Mouse (Mus musculus) liver, embryonic 13.5 days (tissue): Measurements from ENCODE around the gene Mtus2. TPM values are rescaled to one million over a fixed set of nuclear protein-coding genes. Genes with fewer than 3 reads are reported as not detected.
A peak's percentile ranks its signal among the peaks of the same experiment; 100 is the strongest.

Source experiments
- ATAC-seq: fragments of 200-750 bp; cut with Nextera tagmentation; 2 replicates; pipeline ENCODE4 v1.8.0; 2017; ENCODE audit warnings: low read depth, mild to moderate bottlenecking, moderate number of reproducible peaks, moderate library complexity
- DNase-seq: peaks from one replicate; pipeline ENCODE4 v3.0.0; 2022
- H3K27ac ChIP-seq: fragments of 300-500 bp; sonication (generic); 2 replicates; pipeline ENCODE4 v1.5.1; 2015; ENCODE audit warnings: moderate library complexity, mild to moderate bottlenecking, inconsistent platforms
- H3K27me3 ChIP-seq: fragments of 300-500 bp; sonication (generic); 2 replicates; pipeline ENCODE4 v1.6.1; 2015; ENCODE audit warnings: mild to moderate bottlenecking, inconsistent platforms
- H3K36me3 ChIP-seq: fragments of 300-500 bp; sonication (generic); 2 replicates; pipeline ENCODE4 v1.6.1; 2015; ENCODE audit warnings: mild to moderate bottlenecking, inconsistent platforms
- H3K4me1 ChIP-seq: fragments of 300-500 bp; sonication (generic); replicated peaks from 2 replicates; pipeline ENCODE4 v1.6.1; 2015; ENCODE audit warnings: inconsistent platforms
- H3K4me2 ChIP-seq: fragments of 300-500 bp; sonication (generic); 2 replicates; pipeline ENCODE4 v1.6.1; 2015; ENCODE audit warnings: inconsistent platforms, mild to moderate bottlenecking, moderate library complexity
- H3K4me3 ChIP-seq: fragments of 300-500 bp; sonication (generic); replicated peaks from 2 replicates; pipeline ENCODE4 v1.5.1; 2015; ENCODE audit warnings: mild to moderate bottlenecking, inconsistent platforms
- H3K9ac ChIP-seq: fragments of 300-500 bp; sonication (generic); 2 replicates; pipeline ENCODE4 v1.6.1; 2015; ENCODE audit warnings: mild to moderate bottlenecking, inconsistent platforms
- H3K9me3 ChIP-seq: fragments of 300-500 bp; sonication (generic); replicated peaks from 2 replicates; pipeline ENCODE4 v1.6.1; 2016; ENCODE audit warnings: inconsistent platforms
- WGBS: fragments of 180-500 bp; shearing (Covaris S2); methylation state at CpG from one replicate; pipeline ENCODE4 v1.1.7; 2015; ENCODE audit not compliant: insufficient replicate concordance; 5-methylcytosine and 5-hydroxymethylcytosine counted together
- polyA plus RNA-seq: library from polyadenylated mRNA; unstranded; fragments of >200 nt; fragmentation: Nextera tagmentation; extraction: Ambion mirVana; gene quantifications from 2 replicates; pipeline ENCODE4 v1.2.1, GENCODE M21; 2015

The Mtus2 gene
- polyA plus RNA-seq, 1 experiment from 2014 or later = 0.77 TPM

DNA sequence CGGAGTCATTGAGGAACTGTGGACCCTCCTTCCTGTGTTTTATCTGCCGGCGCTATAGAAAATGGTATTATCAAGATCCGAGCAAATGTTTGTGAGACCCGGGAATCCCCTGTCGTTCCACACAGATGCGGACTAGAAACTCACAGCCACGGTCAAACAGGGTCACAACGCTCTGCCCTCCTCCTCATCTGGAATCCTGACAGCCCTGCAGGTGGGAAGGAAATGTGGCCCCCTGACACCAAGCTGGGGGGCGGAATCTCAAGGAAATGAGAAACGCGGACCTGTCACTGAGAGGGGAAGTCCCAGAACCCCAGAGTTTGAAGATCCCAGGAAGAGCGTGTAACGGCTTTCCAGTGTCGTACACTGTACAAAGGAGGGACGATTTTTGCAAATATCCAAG is 396.3 kb downstream of the Mtus2 start:
- ATAC-seq (no peak), DNase-seq (no peak)
- H3K27me3 ChIP-seq = no peaks in the 10 kb centered on the region
- no peak overlapping the region for H3K4me2 ChIP-seq
- H3K4me3 ChIP-seq = no peak overlapping the region
- H3K4me1 ChIP-seq = no peaks in the 10 kb centered on the region
- H3K27ac ChIP-seq = no peak overlapping the region
- no peak overlapping the region for H3K9ac ChIP-seq
- no peaks in the 10 kb centered on the region for H3K9me3 ChIP-seq
- 82% methylated on average over 16 of the region's 16 CpGs for WGBS
- peaks cover 81% of the 10 kb centered on the region for H3K36me3 ChIP-seq

DNA sequence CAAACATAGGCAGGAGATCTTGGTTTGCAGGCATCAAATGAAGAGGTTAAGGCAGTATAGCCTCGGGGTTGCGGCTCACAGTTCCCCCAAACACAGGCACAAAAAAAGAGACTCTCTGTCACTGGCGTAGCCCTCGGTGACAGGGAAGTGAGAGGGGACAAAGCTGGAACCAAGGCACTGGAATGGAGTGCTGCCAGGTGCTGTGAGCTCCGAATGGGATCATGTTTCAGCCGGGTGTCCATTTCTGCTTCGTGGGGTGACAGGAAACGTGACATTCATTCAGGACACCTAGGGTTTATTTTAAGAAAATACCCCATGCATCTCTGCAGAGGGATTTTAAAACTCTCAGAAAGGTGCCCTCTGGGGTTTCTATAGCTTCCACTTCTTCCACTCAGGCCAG is 397.4 kb downstream of the Mtus2 start:
- H3K36me3 ChIP-seq = peaks cover 82% of the 10 kb centered on the region
- H3K9me3 ChIP-seq = no peaks in the 10 kb centered on the region
- no peaks in the 10 kb centered on the region for H3K27me3 ChIP-seq
- no peak for DNase-seq
- 84% methylated on average over 8 of the region's 8 CpGs for WGBS
- H3K4me3 ChIP-seq = no peak overlapping the region
- no peak overlapping the region for H3K9ac ChIP-seq
- no peaks in the 10 kb centered on the region for H3K4me1 ChIP-seq
- ATAC-seq = no peak
- no peak overlapping the region for H3K27ac ChIP-seq
- no peak overlapping the region for H3K4me2 ChIP-seq

DNA sequence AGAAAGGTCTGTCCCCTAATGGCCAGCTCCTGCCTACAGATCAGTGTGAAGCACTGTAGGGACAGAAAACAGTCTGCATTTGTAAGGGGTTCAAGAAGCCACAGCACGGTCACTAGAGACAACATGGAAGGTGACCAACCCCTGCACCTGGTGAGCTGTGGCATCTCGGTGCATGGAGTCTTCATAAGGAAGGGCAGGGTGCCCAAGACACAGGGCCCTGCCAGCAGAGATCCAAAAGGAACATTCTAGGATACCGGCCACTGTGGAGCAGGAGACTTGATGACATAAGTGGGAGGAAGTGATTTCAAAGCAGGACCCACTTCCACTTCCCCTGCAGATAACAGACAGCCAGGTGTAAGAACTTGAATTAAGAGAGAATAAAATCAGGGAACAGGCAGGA is 398.7 kb downstream of the Mtus2 start:
- ATAC-seq = no peak
- Histone ChIP-seq H3K4me3 (no peak overlapping the region), H3K9me3 (no peaks in the 10 kb centered on the region), H3K27me3 (no peaks in the 10 kb centered on the region), H3K4me2 (no peak overlapping the region), H3K4me1 (peaks cover 6% of the 10 kb centered on the region), H3K36me3 (peaks cover 75% of the 10 kb centered on the region), H3K9ac (no peak overlapping the region), H3K27ac (no peak overlapping the region)
- DNase-seq = no peak
- WGBS = 85% methylated on average over 3 of the region's 3 CpGs

DNA sequence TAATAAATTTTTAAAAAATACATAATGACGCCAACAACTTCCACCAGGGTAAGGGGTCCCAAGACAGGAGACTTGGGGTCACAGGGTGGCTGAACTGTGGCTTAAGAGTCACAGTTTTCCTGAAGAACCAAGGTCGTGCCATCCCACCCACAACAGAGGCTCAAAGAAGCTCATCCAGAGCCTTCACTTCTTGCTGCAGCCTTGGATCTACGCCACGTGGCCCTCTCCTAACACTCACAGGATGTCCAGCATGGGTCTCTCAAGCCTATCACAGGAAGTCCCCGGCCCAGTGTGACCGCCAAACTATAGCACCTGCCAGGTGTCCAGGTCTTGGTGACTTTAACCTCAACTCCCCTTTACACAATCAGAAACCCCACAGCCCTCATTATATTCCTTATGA is 400.0 kb downstream of the Mtus2 start:
- WGBS = 86% methylated on average over 6 of the region's 6 CpGs
- no peaks in the 10 kb centered on the region for H3K9me3 ChIP-seq
- no peak for ATAC-seq
- H3K4me2 ChIP-seq = no peak overlapping the region
- H3K4me3 ChIP-seq = no peak overlapping the region
- no peak overlapping the region for H3K27ac ChIP-seq
- H3K36me3 ChIP-seq = peaks cover 70% of the 10 kb centered on the region
- no peak for DNase-seq
- no peaks in the 10 kb centered on the region for H3K27me3 ChIP-seq
- H3K4me1 ChIP-seq = peaks cover 19% of the 10 kb centered on the region
- no peak overlapping the region for H3K9ac ChIP-seq

DNA sequence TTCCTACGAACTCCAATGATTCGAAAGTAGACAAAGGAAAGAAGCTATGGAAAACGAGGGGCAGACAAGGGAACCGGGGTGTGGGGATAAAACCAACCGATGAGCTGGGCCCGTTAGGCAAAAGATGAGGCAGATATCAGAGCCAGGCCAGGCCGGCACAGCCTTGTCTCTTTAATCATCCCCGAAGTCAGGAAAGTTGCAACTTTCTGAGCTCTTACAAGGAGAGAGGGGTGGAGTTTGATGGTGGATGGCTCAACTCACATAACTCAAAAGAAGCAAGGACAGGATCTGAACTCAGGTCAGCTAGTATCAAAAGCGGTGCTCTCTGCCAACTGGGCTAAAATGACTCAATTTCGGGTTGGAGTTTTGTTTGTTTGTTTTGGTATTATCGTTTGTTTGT is 402.0 kb downstream of the Mtus2 start:
- no peak overlapping the region for H3K4me3 ChIP-seq
- no peaks in the 10 kb centered on the region for H3K9me3 ChIP-seq
- ATAC-seq (no peak), DNase-seq (no peak)
- H3K9ac ChIP-seq = no peak overlapping the region
- WGBS = 85% methylated on average over 11 of the region's 11 CpGs
- no peak overlapping the region for H3K4me2 ChIP-seq
- peaks cover 33% of the 10 kb centered on the region for H3K4me1 ChIP-seq
- H3K27ac ChIP-seq = no peak overlapping the region
- peaks cover 72% of the 10 kb centered on the region for H3K36me3 ChIP-seq
- no peaks in the 10 kb centered on the region for H3K27me3 ChIP-seq

DNA sequence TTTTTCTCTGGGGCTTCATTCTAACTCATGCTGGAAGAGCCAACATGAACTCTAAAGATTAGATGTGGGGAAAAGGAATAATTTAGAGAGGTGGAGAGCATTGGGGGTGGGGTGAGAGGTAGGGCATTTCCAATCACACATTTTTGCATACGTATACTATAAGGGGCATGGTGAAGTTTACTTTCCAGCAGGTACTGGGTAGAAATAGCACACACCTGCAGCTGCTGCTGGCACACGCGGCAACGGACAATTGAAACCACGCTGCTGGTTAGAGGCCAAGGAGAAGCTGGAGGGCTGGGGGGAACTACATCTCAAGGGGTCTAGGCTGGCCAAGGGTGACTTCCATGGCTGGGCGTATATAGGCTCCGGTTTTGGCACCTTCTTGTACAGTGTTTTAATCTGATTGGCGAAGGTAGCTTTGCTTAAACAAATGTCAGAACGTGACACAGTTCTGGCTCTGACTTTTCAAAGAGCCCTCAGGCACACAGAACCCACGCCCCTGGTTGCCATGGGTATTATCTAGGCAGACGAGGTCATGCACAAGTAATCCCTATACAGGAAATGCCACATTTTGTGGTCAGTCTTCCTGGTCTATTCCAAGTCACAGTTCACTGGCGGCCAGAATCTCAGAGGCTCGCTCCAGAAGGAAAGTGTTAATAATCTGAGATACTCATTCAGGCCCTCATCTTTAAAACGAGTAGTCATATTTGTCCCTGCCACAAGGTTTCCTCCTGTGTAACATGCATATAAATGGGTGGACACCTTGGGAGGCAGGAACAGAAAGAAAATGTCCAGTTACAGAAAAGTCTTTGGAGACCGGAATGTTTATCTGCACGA is 404.0 kb downstream of the Mtus2 start:
- DNase-seq = peak; percentile 43
- 50% methylated on average over 16 of the region's 16 CpGs for WGBS
- Histone ChIP-seq H3K9ac (no peak overlapping the region; the same call in 1 of the 2 replicates), H3K36me3 (peaks cover 72% of the 10 kb centered on the region), H3K4me2 (0 out of 2 replicates have a peak overlapping the region, but pooled peaks have one; percentile 12), H3K4me1 (peaks cover 33% of the 10 kb centered on the region), H3K27ac (0 out of 2 replicates have a peak overlapping the region, but pooled peaks have one; percentile 13), H3K4me3 (no peak overlapping the region), H3K27me3 (no peaks in the 10 kb centered on the region), H3K9me3 (no peaks in the 10 kb centered on the region)
- peak; percentile 63 for ATAC-seq

DNA sequence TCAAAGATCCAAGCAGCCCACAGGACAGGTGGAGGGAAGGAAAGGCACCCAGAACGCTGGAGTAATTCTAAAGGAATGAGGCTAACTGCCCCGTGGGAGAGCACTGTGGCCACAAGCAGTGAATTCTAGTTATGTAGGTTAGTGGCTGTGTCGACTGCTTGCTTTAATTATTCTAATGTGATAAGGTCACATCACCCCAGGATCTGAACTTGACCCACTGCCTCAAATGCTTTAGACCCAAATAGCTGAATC is 404.6 kb downstream of the Mtus2 start:
- WGBS = 57% methylated on average over 3 of the region's 3 CpGs
- H3K4me1 ChIP-seq = peaks cover 33% of the 10 kb centered on the region
- no peak for ATAC-seq
- H3K27me3 ChIP-seq = no peaks in the 10 kb centered on the region
- H3K4me2 ChIP-seq = no peak overlapping the region
- H3K36me3 ChIP-seq = peaks cover 71% of the 10 kb centered on the region
- no peak for DNase-seq
- no peak overlapping the region; the same call in 1 of the 2 replicates for H3K9ac ChIP-seq
- H3K9me3 ChIP-seq = no peaks in the 10 kb centered on the region
- H3K27ac ChIP-seq = 0 out of 2 replicates have a peak overlapping the region, but pooled peaks have one; percentile 13
- no peak overlapping the region for H3K4me3 ChIP-seq

DNA sequence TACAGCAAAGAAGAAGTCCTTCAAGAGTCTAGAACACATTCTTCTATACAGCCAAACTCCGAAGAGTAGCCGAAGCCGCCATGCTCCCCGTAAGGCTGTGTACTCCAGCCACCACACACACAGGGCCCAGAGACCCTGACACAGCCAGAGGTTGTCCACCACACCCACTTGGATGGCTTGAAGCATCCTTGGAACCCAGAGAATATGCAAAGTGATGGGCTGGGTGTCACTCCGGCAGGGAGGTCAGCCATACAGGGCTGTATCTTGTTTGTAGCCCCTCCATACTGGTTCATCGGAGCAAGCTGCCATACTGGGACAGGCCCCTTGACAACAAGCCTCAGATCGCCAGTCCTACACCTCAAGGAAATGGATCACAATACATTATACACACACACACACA is 405.2 kb downstream of the Mtus2 start:
- Histone ChIP-seq H3K9ac (no peak overlapping the region), H3K4me1 (peaks cover 33% of the 10 kb centered on the region), H3K27me3 (no peaks in the 10 kb centered on the region), H3K4me3 (no peak overlapping the region), H3K27ac (no peak overlapping the region), H3K9me3 (no peaks in the 10 kb centered on the region), H3K36me3 (peaks cover 69% of the 10 kb centered on the region), H3K4me2 (no peak overlapping the region)
- ATAC-seq (no peak), DNase-seq (no peak)
- 92% methylated on average over 7 of the region's 7 CpGs for WGBS

DNA sequence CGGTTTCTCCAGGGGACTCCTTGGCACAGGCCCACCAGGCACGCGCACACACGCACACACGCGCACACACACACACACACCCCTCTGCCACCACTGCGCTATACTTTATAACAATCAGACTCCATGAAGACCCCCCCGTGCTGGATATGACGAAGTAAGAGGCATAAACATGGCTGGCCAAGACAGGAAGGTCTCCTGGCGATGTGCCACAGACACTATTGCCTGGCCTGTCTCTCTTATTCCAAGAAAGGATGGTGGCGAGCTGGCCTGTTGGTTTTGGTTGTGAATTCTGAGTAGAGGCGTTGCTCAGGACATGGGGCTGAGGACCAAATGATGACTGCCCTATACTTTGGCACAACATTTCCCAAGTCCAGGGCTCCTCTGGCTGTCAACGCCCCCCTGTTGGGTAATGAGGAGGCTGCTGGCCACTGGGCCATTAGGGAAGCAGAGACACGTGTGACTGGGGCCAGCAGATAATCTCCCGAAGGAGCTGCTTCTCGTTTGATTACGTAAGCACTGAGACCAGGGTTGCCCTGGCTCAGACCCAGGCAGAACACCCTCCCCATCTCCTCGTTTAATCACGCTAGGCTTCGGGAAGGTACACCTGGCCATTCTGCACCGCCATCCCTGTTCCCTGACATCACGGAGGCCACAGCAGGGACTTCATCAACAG is 406.5 kb downstream of the Mtus2 start:
- ATAC-seq = no peak
- 78% methylated on average over 22 of the region's 22 CpGs for WGBS
- no peaks in the 10 kb centered on the region for H3K27me3 ChIP-seq

More for the DNA sequence above, 406.5 kb downstream of the Mtus2 start:
- no peak overlapping the region for H3K4me2 ChIP-seq
- H3K9me3 ChIP-seq = no peaks in the 10 kb centered on the region
- H3K36me3 ChIP-seq = peaks cover 57% of the 10 kb centered on the region
- H3K27ac ChIP-seq = no peak overlapping the region
- no peak overlapping the region for H3K9ac ChIP-seq
- H3K4me3 ChIP-seq = no peak overlapping the region
- H3K4me1 ChIP-seq = peaks cover 33% of the 10 kb centered on the region
- no peak for DNase-seq

Other genes starting within 250 kb of the Mtus2 start
- gene Flt1, start 231.3 kb upstream of the Mtus2 start, polyA plus RNA-seq = 2.4 and 2.8 TPM in 2 replicates
- 312 and 320 TPM in 2 replicates for gene Pomp, start 96.9 kb upstream of the Mtus2 start, polyA plus RNA-seq
- gene Slc46a3, start 62.5 kb upstream of the Mtus2 start, polyA plus RNA-seq = 12.9 and 13.9 TPM in 2 replicates